In genomic region chr14:49801444-49801843, GRCm38 (mm10) we compare ENCODE assay signal across 9 mouse cellular contexts. TPM values are rescaled to one million over a fixed set of nuclear protein-coding genes. Genes with fewer than 3 reads are reported as not detected.
A peak's percentile ranks its signal among the peaks of the same experiment; 100 is the strongest.
DNase-seq lines count a peak whose midpoint lies in the region; ATAC-seq and TF ChIP-seq lines count a peak whose summit lies in the region.
"Had no signal": no experiment of that assay in that cellular context is flagged by ENCODE, and none has a peak within 500 bp of the region (broad histone marks: within the 10 kb centered on the region; RNA-seq: fewer than 3 reads in every experiment).

No protein-coding gene starts in this region.

- DNase-seq in forebrain, embryonic 14.5 days (ENCODE audit: low spot score), result peak; percentile 58
- peak; percentile 68 for DNase-seq in lung, embryonic 14.5 days
- DNase-seq in lung, postnatal 25 days (ENCODE audit: low spot score), result no peak
- peak; percentile 66 to 79 for DNase-seq in cerebellum, postnatal 36 days
- peak; percentile 26 for DNase-seq in lung, postnatal 36 days
- DNase-seq in spleen, postnatal 10 days (ENCODE audit: low spot score in 2 of 2), result no peak

- H3K9me3 ChIP-seq in forebrain, embryonic 14.5 days (replicated peaks; ENCODE audit: control insufficient read depth, low read length), result no peaks in the 10 kb centered on the region
- no peaks in the 10 kb centered on the region for H3K9me3 ChIP-seq in forebrain, embryonic 12.5 days
- no peaks in the 10 kb centered on the region for H3K9me3 ChIP-seq in lung, embryonic 14.5 days (ENCODE audit: low read depth, low read length)
- H3K9me3 ChIP-seq: liver, embryonic 15.5 days had no signal

- H3K27me3 ChIP-seq in forebrain, embryonic 14.5 days (replicated peaks; ENCODE audit: control insufficient read depth, insufficient read depth, low read length), result no peaks in the 10 kb centered on the region
- no peaks in the 10 kb centered on the region for H3K27me3 ChIP-seq in forebrain, embryonic 12.5 days
- no peaks in the 10 kb centered on the region for H3K27me3 ChIP-seq in lung, embryonic 14.5 days (ENCODE audit: insufficient read depth, low read length)
- H3K27me3 ChIP-seq: liver, embryonic 15.5 days had no signal

- no peaks in the 10 kb centered on the region for H3K36me3 ChIP-seq in forebrain, embryonic 14.5 days (ENCODE audit: control insufficient read depth, insufficient read depth, low read length)
- H3K36me3 ChIP-seq in forebrain, embryonic 12.5 days (replicated peaks), result no peaks in the 10 kb centered on the region
- no peaks in the 10 kb centered on the region for H3K36me3 ChIP-seq in lung, embryonic 14.5 days (ENCODE audit: insufficient read depth)
- H3K36me3 ChIP-seq: liver, embryonic 15.5 days had no signal

- TF ChIP-seq CTCF in lung, embryonic 14.5 days (IDR thresholded peaks at IDR 0.05; ENCODE audit: low read depth), result peak; percentile 59

- ATAC-seq in forebrain, embryonic 14.5 days, result 0 out of 2 replicates have a peak, but pooled peaks have one; percentile 40
- no peak for ATAC-seq in forebrain, embryonic 12.5 days (ENCODE audit: low FRiP score)
- ATAC-seq in lung, embryonic 14.5 days (ENCODE audit: insufficient read depth), result no peak
- ATAC-seq in megakaryocyte-erythroid progenitor cell, adult 5-6 weeks (replicated peaks; ENCODE audit: low FRiP score, low TSS enrichment, poor library complexity, severe bottlenecking), result no peak

- no peak overlapping the region for H3K4me3 ChIP-seq in forebrain, embryonic 14.5 days (ENCODE audit: low read depth, low read length)
- H3K4me3 ChIP-seq in forebrain, embryonic 12.5 days (replicated peaks), result no peak overlapping the region
- H3K4me3 ChIP-seq in lung, embryonic 14.5 days (ENCODE audit: low read depth, low read length), result no peak overlapping the region
- H3K4me3 ChIP-seq: liver, embryonic 15.5 days had no signal

- no peak overlapping the region for H3K9ac ChIP-seq in forebrain, embryonic 14.5 days (ENCODE audit: low read length)
- no peak overlapping the region for H3K9ac ChIP-seq in forebrain, embryonic 12.5 days
- H3K9ac ChIP-seq in lung, embryonic 14.5 days, result no peak overlapping the region
- H3K9ac ChIP-seq: liver, embryonic 15.5 days had no signal

- no peaks in the 10 kb centered on the region for H3K4me1 ChIP-seq in forebrain, embryonic 14.5 days (ENCODE audit: control insufficient read depth, insufficient read depth, low read length)
- no peaks in the 10 kb centered on the region for H3K4me1 ChIP-seq in forebrain, embryonic 12.5 days
- H3K4me1 ChIP-seq in lung, embryonic 14.5 days (ENCODE audit: insufficient read depth), result no peaks in the 10 kb centered on the region
- H3K4me1 ChIP-seq: liver, embryonic 15.5 days had no signal

- WGBS in forebrain, embryonic 14.5 days, result 12% methylated on average over 4 of the region's 4 CpGs
- 14% methylated on average over 4 of the region's 4 CpGs for WGBS in forebrain, embryonic 12.5 days
- WGBS in lung, embryonic 14.5 days, result 12% methylated on average over 4 of the region's 4 CpGs

- H3K27ac ChIP-seq in forebrain, embryonic 14.5 days (ENCODE audit: low read depth, low read length), result no peak overlapping the region
- H3K27ac ChIP-seq in forebrain, embryonic 12.5 days, result no peak overlapping the region
- no peak overlapping the region for H3K27ac ChIP-seq in lung, embryonic 14.5 days (ENCODE audit: low read depth)
- H3K27ac ChIP-seq: liver, embryonic 15.5 days had no signal

- no peak overlapping the region for H3K4me2 ChIP-seq in forebrain, embryonic 14.5 days (ENCODE audit: low read length)
- no peak overlapping the region for H3K4me2 ChIP-seq in forebrain, embryonic 12.5 days
- H3K4me2 ChIP-seq in lung, embryonic 14.5 days, result no peak overlapping the region
- H3K4me2 ChIP-seq: liver, embryonic 15.5 days had no signal

RNA-seq across cellular contexts. Expression of gene Armh4, which starts 18.3 kb away (rescaled TPM):
- 15.5 and 16.3 TPM in 2 replicates for polyA plus RNA-seq in forebrain, embryonic 14.5 days (2014; fragmentation: Nextera tagmentation; extraction: Ambion mirVana)
- 17.3 and 18.5 TPM in 2 replicates for polyA plus RNA-seq in forebrain, embryonic 12.5 days (2016; fragmentation: Nextera tagmentation; extraction: Ambion mirVana)
- 12.0 and 12.2 TPM in 2 replicates for polyA plus RNA-seq in lung, embryonic 14.5 days (2014; fragmentation: Nextera tagmentation; extraction: Ambion mirVana)
- total RNA-seq in megakaryocyte-erythroid progenitor cell, adult 5-6 weeks (2014; fragmentation: Nextera tagmentation), result not detected in 2 replicates
- not detected in 2 replicates for total RNA-seq in megakaryocyte-erythroid progenitor cell, adult 5-6 weeks (2017)

Comparison
In these comparisons a context has a peak if more than half of its experiments do, and no peak if none do; other contexts are left out.
1. DNase-seq: peak in forebrain, embryonic 14.5 days (single experiment), lung, embryonic 14.5 days (single experiment), cerebellum, postnatal 36 days (2 of 2) and lung, postnatal 36 days (single experiment); none in lung, postnatal 25 days (single experiment) and spleen, postnatal 10 days (0 of 2).